Mouse (Mus musculus): ENCODE measurements around the gene Apobec2.
"Not testable (repeated sequence)": the region's sequence is repeated elsewhere in the genome, so short reads cannot be mapped to it uniquely, and the experiment has no call there.

The Apobec2 gene

GRCm38 (mm10) chr17:48432158-48432980 is at the start of gene Apobec2:
Gene Apobec2 (minus strand): TSS chr17:48432930.
- no peak for DNase-seq (ENCODE audit: low read depth)

- DNase-seq (ENCODE audit: low read depth) = no peak
Measured at GRCm38 (mm10) chr17:48479952-48480351, 47.2 kb upstream of the Apobec2 start.

GRCm38 (mm10) chr17:48475444-48475843 is 42.7 kb upstream of the Apobec2 start:
- DNase-seq (ENCODE audit: low read depth) = no peak

- DNase-seq (ENCODE audit: low read depth) = not testable (repeated sequence)
Measured at GRCm38 (mm10) chr17:48474282-48474681, 41.6 kb upstream of the Apobec2 start.

GRCm38 (mm10) chr17:48467395-48468231 is 34.9 kb upstream of the Apobec2 start:
- DNase-seq (ENCODE audit: low read depth) = peak; percentile 60

GRCm38 (mm10) chr17:48466769-48467394 is 34.2 kb upstream of the Apobec2 start:
- DNase-seq (ENCODE audit: low read depth) = no peak

- no peak for DNase-seq (ENCODE audit: low read depth)
Measured at GRCm38 (mm10) chr17:48463391-48463790, 30.7 kb upstream of the Apobec2 start.

GRCm38 (mm10) chr17:48462096-48462495 is 29.4 kb upstream of the Apobec2 start:
- no peak for DNase-seq (ENCODE audit: low read depth)

- no peak for DNase-seq (ENCODE audit: low read depth)
Measured at GRCm38 (mm10) chr17:48457971-48458653, 25.4 kb upstream of the Apobec2 start.

GRCm38 (mm10) chr17:48455955-48456354 is 23.2 kb upstream of the Apobec2 start:
- DNase-seq (ENCODE audit: low read depth) = no peak

GRCm38 (mm10) chr17:48454688-48455087 is 22.0 kb upstream of the Apobec2 start, which contains the start of gene Unc5cl:
Gene Unc5cl (plus strand): TSS chr17:48454901.
- no peak for DNase-seq (ENCODE audit: low read depth)

- DNase-seq (ENCODE audit: low read depth) = no peak
Measured at GRCm38 (mm10) chr17:48454190-48454589, 21.5 kb upstream of the Apobec2 start.

- DNase-seq (ENCODE audit: low read depth) = no peak
Measured at GRCm38 (mm10) chr17:48453489-48453888, 20.8 kb upstream of the Apobec2 start.

- DNase-seq (ENCODE audit: low read depth) = no peak
Measured at GRCm38 (mm10) chr17:48451753-48452444, 19.2 kb upstream of the Apobec2 start.

- DNase-seq (ENCODE audit: low read depth) = no peak
Measured at GRCm38 (mm10) chr17:48451353-48451675, 18.6 kb upstream of the Apobec2 start, which contains the start of gene Tspo2. Gene Tspo2 (minus strand): TSS chr17:48451522.

- DNase-seq (ENCODE audit: low read depth) = no peak
Measured at GRCm38 (mm10) chr17:48450666-48451352, 18.1 kb upstream of the Apobec2 start.

- DNase-seq (ENCODE audit: low read depth) = no peak
Measured at GRCm38 (mm10) chr17:48447675-48448074, 14.9 kb upstream of the Apobec2 start.

GRCm38 (mm10) chr17:48443542-48444145 is 10.9 kb upstream of the Apobec2 start:
- DNase-seq (ENCODE audit: low read depth) = no peak

- DNase-seq (ENCODE audit: low read depth) = no peak
Measured at GRCm38 (mm10) chr17:48442745-48443457, 10.2 kb upstream of the Apobec2 start.
